Mouse (Mus musculus) gastrocnemius, postnatal 10 days (tissue): ENCODE results near the gene Ggact. TPM values are rescaled to one million over a fixed set of nuclear protein-coding genes. Genes with fewer than 3 reads are reported as not detected.

ENCODE experiments used
- DNase-seq: peaks from one replicate; pipeline ENCODE4 v3.0.0; 2021; ENCODE audit warnings: mixed read lengths
- long read RNA-seq, 2 experiments: library from polyadenylated mRNA; stranded (forward); transcript quantifications; one replicate each; pipeline ENCODE4 v2.0.0; 2021
- total RNA-seq, 2 experiments: library from RNA; stranded (reverse); gene quantifications; 2 replicates each; pipeline ENCODE4 v1.2.3; 2021

Gene Ggact
- 10 to 100 TPM in 1 of 2 experiments, 1 to 10 TPM in 1; 9.3 to 10.5 TPM for total RNA-seq
- long read RNA-seq, experiment 1, partial matches to known transcripts: 0 of 1 reads
- long read RNA-seq, experiment 1, other reads (novel, unspliced or antisense): 0 of 1 reads
- long read RNA-seq, experiment 2, partial matches to known transcripts: 1 of 2 reads
- long read RNA-seq, experiment 2, other reads (novel, unspliced or antisense): 1 of 2 reads

- DNase-seq: no peak
Observed at GRCm38 (mm10) chr14:122913657-122914056, at the start of gene Ggact. Ggact (minus strand) TSS chr14:122913757.

- peak; percentile 50 for DNase-seq
Observed at GRCm38 (mm10) chr14:122957941-122958340, 44.4 kb upstream of the Ggact start.

- DNase-seq: peak; percentile 38
Observed at GRCm38 (mm10) chr14:122953331-122953730, 39.8 kb upstream of the Ggact start.

- no peak for DNase-seq
Observed at GRCm38 (mm10) chr14:122952556-122952955, 39.0 kb upstream of the Ggact start.

- no peak for DNase-seq
Observed at GRCm38 (mm10) chr14:122951676-122952445, 38.3 kb upstream of the Ggact start.

- no peak for DNase-seq
Observed at GRCm38 (mm10) chr14:122950915-122951314, 37.4 kb upstream of the Ggact start.

- DNase-seq: no peak
Observed at GRCm38 (mm10) chr14:122943475-122943853, 29.9 kb upstream of the Ggact start.

- no peak for DNase-seq
Observed at GRCm38 (mm10) chr14:122942757-122943474, 29.4 kb upstream of the Ggact start.

- DNase-seq: no peak
Observed at GRCm38 (mm10) chr14:122936460-122936859, 22.9 kb upstream of the Ggact start.

GRCm38 (mm10) chr14:122920011-122920410, 6.5 kb upstream of the Ggact start:
- no peak for DNase-seq

GRCm38 (mm10) chr14:122917676-122918075, 4.1 kb upstream of the Ggact start:
- DNase-seq: no peak

GRCm38 (mm10) chr14:122912812-122913498, 602 bp downstream of the Ggact start:
- DNase-seq: peak; percentile 65

GRCm38 (mm10) chr14:122912137-122912536, 1.4 kb downstream of the Ggact start:
- DNase-seq: no peak

- DNase-seq: no peak
Observed at GRCm38 (mm10) chr14:122911265-122911664, 2.3 kb downstream of the Ggact start.

GRCm38 (mm10) chr14:122909368-122910091, 4.0 kb downstream of the Ggact start:
- DNase-seq: no peak

GRCm38 (mm10) chr14:122908075-122908474, 5.5 kb downstream of the Ggact start:
- DNase-seq: no peak

- no peak for DNase-seq
Observed at GRCm38 (mm10) chr14:122905007-122905406, 8.6 kb downstream of the Ggact start.

GRCm38 (mm10) chr14:122903923-122904351, 9.6 kb downstream of the Ggact start:
- DNase-seq: no peak

- DNase-seq: peak; percentile 58
Observed at GRCm38 (mm10) chr14:122902884-122903283, 10.7 kb downstream of the Ggact start.

GRCm38 (mm10) chr14:122902136-122902535, 11.4 kb downstream of the Ggact start:
- peak; percentile 26 for DNase-seq

GRCm38 (mm10) chr14:122901715-122902114, 11.8 kb downstream of the Ggact start:
- no peak for DNase-seq

GRCm38 (mm10) chr14:122901177-122901576, 12.4 kb downstream of the Ggact start:
- DNase-seq: no peak
